Mouse (Mus musculus): ENCODE measurements around the gene Gm49601. TPM values are rescaled to one million over a fixed set of nuclear protein-coding genes. Genes with fewer than 3 reads are reported as not detected.

The Gm49601 gene
- total and polyA plus RNA-seq, 2 experiments from 2014 or later: 3.4 to 14.2 TPM

DNA sequence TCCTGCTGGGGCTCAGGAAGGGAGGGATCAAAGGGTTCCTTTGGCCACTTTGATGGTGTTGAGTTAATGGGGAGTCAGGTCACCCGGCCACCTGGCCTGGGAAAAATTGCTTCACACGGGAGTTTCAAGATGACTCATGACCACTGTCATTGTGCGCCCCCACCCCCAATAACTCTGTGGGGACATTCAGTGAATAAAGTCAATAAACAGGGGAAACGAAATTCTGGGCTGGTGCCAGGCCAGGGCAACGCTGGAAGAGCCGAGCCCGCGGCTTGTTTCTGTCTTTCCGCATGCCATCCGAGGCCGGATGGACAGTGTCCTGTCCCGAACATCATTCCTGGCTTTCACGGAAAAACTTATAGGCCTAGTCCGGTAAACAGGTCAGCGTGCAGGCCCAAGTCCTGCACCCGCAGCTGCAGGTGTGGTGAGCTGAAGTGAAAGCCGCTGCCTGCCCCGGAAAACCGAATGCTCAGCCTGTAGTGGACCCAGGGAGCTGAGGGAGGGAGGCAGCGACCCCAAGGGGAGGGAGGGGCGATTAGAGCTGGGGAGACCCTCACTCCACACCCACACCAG lies 45.1 kb downstream of the Gm49601 start:
- Histone ChIP-seq H3K4me1 (ENCODE audit: insufficient read depth, low read length) (0 out of 2 replicates have a peak, but pooled peaks cover 7% of the 10 kb centered on the region), H3K4me2 (ENCODE audit: low read depth, low read length, poor library complexity, severe bottlenecking) (peak overlapping the region; percentile 56), H3K4me3 (ENCODE audit: low read depth, low read length) (peak overlapping the region; percentile 40), H3K27me3 (ENCODE audit: insufficient read depth, low read length) (peaks cover 57% of the 10 kb centered on the region), H3K9ac (replicated peaks; ENCODE audit: low read length, poor library complexity, severe bottlenecking) (no peak overlapping the region), H3K36me3 (ENCODE audit: insufficient read depth, low read length) (no peaks in the 10 kb centered on the region), H3K9me3 (ENCODE audit: low read length) (no peaks in the 10 kb centered on the region), H3K27ac (ENCODE audit: low read depth, low read length) (no peak overlapping the region)
- ATAC-seq (ENCODE audit: low FRiP score) (no peak), DNase-seq (ENCODE audit: low spot score) (no peak)
- WGBS: 6% methylated on average over 21 of the region's 21 CpGs
- no peak for TF ChIP-seq CTCF (IDR thresholded peaks at IDR 0.05)

GRCm38 (mm10) chr16:18580389-18580788 lies 45.8 kb downstream of the Gm49601 start:
- Histone ChIP-seq H3K4me2 (ENCODE audit: low read depth, low read length, poor library complexity, severe bottlenecking) (no peak overlapping the region), H3K9me3 (ENCODE audit: low read length) (no peaks in the 10 kb centered on the region), H3K4me1 (ENCODE audit: insufficient read depth, low read length) (0 out of 2 replicates have a peak, but pooled peaks cover 7% of the 10 kb centered on the region), H3K36me3 (ENCODE audit: insufficient read depth, low read length) (no peaks in the 10 kb centered on the region), H3K27ac (ENCODE audit: low read depth, low read length) (no peak overlapping the region), H3K9ac (replicated peaks; ENCODE audit: low read length, poor library complexity, severe bottlenecking) (no peak overlapping the region), H3K27me3 (ENCODE audit: insufficient read depth, low read length) (peaks cover 49% of the 10 kb centered on the region), H3K4me3 (ENCODE audit: low read depth, low read length) (no peak overlapping the region)
- TF ChIP-seq CTCF (IDR thresholded peaks at IDR 0.05): peak; percentile 36; the same call in 1 of the 2 replicates
- no peak for ATAC-seq (ENCODE audit: low FRiP score)
- 34% methylated on average over 2 of the region's 2 CpGs for WGBS
- DNase-seq (ENCODE audit: low spot score): no peak

GRCm38 (mm10) chr16:18577599-18578160 lies 48.5 kb downstream of the Gm49601 start:
- DNase-seq (ENCODE audit: low spot score): no peak
- Histone ChIP-seq H3K27me3 (ENCODE audit: insufficient read depth, low read length) (peaks cover 35% of the 10 kb centered on the region), H3K4me2 (ENCODE audit: low read depth, low read length, poor library complexity, severe bottlenecking) (no peak overlapping the region), H3K27ac (ENCODE audit: low read depth, low read length) (no peak overlapping the region), H3K9me3 (ENCODE audit: low read length) (no peaks in the 10 kb centered on the region), H3K36me3 (ENCODE audit: insufficient read depth, low read length) (no peaks in the 10 kb centered on the region), H3K9ac (replicated peaks; ENCODE audit: low read length, poor library complexity, severe bottlenecking) (no peak overlapping the region), H3K4me1 (ENCODE audit: insufficient read depth, low read length) (0 out of 2 replicates have a peak, but pooled peaks cover 7% of the 10 kb centered on the region), H3K4me3 (ENCODE audit: low read depth, low read length) (no peak overlapping the region)
- ATAC-seq (ENCODE audit: low FRiP score): no peak
- 17% methylated on average over 5 of the region's 5 CpGs for WGBS
- TF ChIP-seq CTCF (IDR thresholded peaks at IDR 0.05): no peak

DNA sequence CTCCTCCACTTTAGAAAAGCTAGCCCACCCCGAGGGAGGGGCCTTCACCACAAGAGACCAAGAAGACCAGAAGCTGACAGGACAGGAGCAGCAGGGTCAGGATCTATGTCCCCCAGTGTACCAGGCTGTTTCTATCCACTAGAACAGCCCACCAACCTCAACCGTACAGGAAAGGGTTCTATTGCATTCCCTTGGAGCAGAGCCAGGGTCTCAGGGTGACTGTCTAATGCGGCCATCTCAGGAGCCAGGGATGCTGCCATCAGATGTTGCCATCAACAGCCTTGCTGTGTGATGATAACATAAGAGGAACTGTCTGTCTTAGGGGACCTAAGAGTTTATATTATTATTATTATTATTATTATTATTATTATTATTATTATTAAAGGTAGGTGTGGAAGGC lies 49.2 kb downstream of the Gm49601 start:
- Histone ChIP-seq H3K36me3 (ENCODE audit: insufficient read depth, low read length) (no peaks in the 10 kb centered on the region), H3K27me3 (ENCODE audit: insufficient read depth, low read length) (peaks cover 29% of the 10 kb centered on the region), H3K9ac (replicated peaks; ENCODE audit: low read length, poor library complexity, severe bottlenecking) (no peak overlapping the region), H3K27ac (ENCODE audit: low read depth, low read length) (no peak overlapping the region), H3K4me3 (ENCODE audit: low read depth, low read length) (no peak overlapping the region), H3K9me3 (ENCODE audit: low read length) (no peaks in the 10 kb centered on the region), H3K4me2 (ENCODE audit: low read depth, low read length, poor library complexity, severe bottlenecking) (no peak overlapping the region), H3K4me1 (ENCODE audit: insufficient read depth, low read length) (0 out of 2 replicates have a peak, but pooled peaks cover 4% of the 10 kb centered on the region)
- ATAC-seq (ENCODE audit: low FRiP score) (no peak), DNase-seq (ENCODE audit: low spot score) (no peak)
- WGBS: 41% methylated on average over 3 of the region's 3 CpGs
- TF ChIP-seq CTCF (IDR thresholded peaks at IDR 0.05): no peak

GRCm38 (mm10) chr16:18574196-18574595 lies 52.0 kb downstream of the Gm49601 start:
- H3K27me3 ChIP-seq (ENCODE audit: insufficient read depth, low read length): peaks cover under 1% of the 10 kb centered on the region; the same call in 1 of the 2 replicates
- DNase-seq (ENCODE audit: low spot score) (no peak), ATAC-seq (ENCODE audit: low FRiP score) (no peak)
- no peak overlapping the region for H3K9ac ChIP-seq (replicated peaks; ENCODE audit: low read length, poor library complexity, severe bottlenecking)
- H3K36me3 ChIP-seq (ENCODE audit: insufficient read depth, low read length): no peaks in the 10 kb centered on the region
- H3K4me2 ChIP-seq (ENCODE audit: low read depth, low read length, poor library complexity, severe bottlenecking): no peak overlapping the region
- no peak overlapping the region for H3K27ac ChIP-seq (ENCODE audit: low read depth, low read length)
- H3K9me3 ChIP-seq (ENCODE audit: low read length): no peaks in the 10 kb centered on the region
- H3K4me1 ChIP-seq (ENCODE audit: insufficient read depth, low read length): no peaks in the 10 kb centered on the region
- WGBS: 67% methylated on average over 8 of the region's 8 CpGs
- no peak overlapping the region for H3K4me3 ChIP-seq (ENCODE audit: low read depth, low read length)
- no peak for TF ChIP-seq CTCF (IDR thresholded peaks at IDR 0.05)

Other genes with a start within 250 kb of the Gm49601 start
- gene Txnrd2, start 200.0 kb downstream of the Gm49601 start, total RNA-seq (2014; rRNA removed): 13.3 and 22.9 TPM in 2 replicates
- gene Txnrd2, start 200.0 kb downstream of the Gm49601 start, polyA plus RNA-seq (2015; fragmentation: Nextera tagmentation; extraction: Ambion mirVana): 38.3 and 42.6 TPM in 2 replicates
- gene Comt, start 199.6 kb downstream of the Gm49601 start, total RNA-seq (2014; rRNA removed): 62.3 and 74.6 TPM in 2 replicates
- 95.0 and 103 TPM in 2 replicates for gene Comt, start 199.6 kb downstream of the Gm49601 start, polyA plus RNA-seq (2015; fragmentation: Nextera tagmentation; extraction: Ambion mirVana)
- 9.1 and 12.4 TPM in 2 replicates for gene Gnb1l, start 127.7 kb downstream of the Gm49601 start, total RNA-seq (2014; rRNA removed)
- 20.5 and 21.0 TPM in 2 replicates for gene Gnb1l, start 127.7 kb downstream of the Gm49601 start, polyA plus RNA-seq (2015; fragmentation: Nextera tagmentation; extraction: Ambion mirVana)
- gene Rtl10, start 127.5 kb downstream of the Gm49601 start, total RNA-seq (2014; rRNA removed): 7.1 and 7.9 TPM in 2 replicates
- gene Rtl10, start 127.5 kb downstream of the Gm49601 start, polyA plus RNA-seq (2015; fragmentation: Nextera tagmentation; extraction: Ambion mirVana): 3.0 and 3.8 TPM in 2 replicates
- gene Tbx1, start 35.8 kb downstream of the Gm49601 start, total RNA-seq (2014; rRNA removed): 0.52 and 1.3 TPM in 2 replicates
- gene Tbx1, start 35.8 kb downstream of the Gm49601 start, polyA plus RNA-seq (2015; fragmentation: Nextera tagmentation; extraction: Ambion mirVana): 0.70 and 0.81 TPM in 2 replicates
- gene Gp1bb, start 4.0 kb downstream of the Gm49601 start, total RNA-seq (2014; rRNA removed): 28.6 and 39.4 TPM in 2 replicates
- 11.6 and 11.9 TPM in 2 replicates for gene Gp1bb, start 4.0 kb downstream of the Gm49601 start, polyA plus RNA-seq (2015; fragmentation: Nextera tagmentation; extraction: Ambion mirVana)
- gene Sept5, start 3.5 kb upstream of the Gm49601 start, total RNA-seq (2014; rRNA removed): 376 and 407 TPM in 2 replicates
- 247 and 258 TPM in 2 replicates for gene Sept5, start 3.5 kb upstream of the Gm49601 start, polyA plus RNA-seq (2015; fragmentation: Nextera tagmentation; extraction: Ambion mirVana)
- 139 and 181 TPM in 2 replicates for gene Cldn5, start 150.4 kb upstream of the Gm49601 start, total RNA-seq (2014; rRNA removed)
- 115 and 137 TPM in 2 replicates for gene Cldn5, start 150.4 kb upstream of the Gm49601 start, polyA plus RNA-seq (2015; fragmentation: Nextera tagmentation; extraction: Ambion mirVana)
- gene Ufd1, start 185.4 kb upstream of the Gm49601 start, total RNA-seq (2014; rRNA removed): 58.1 and 60.9 TPM in 2 replicates
- gene Ufd1, start 185.4 kb upstream of the Gm49601 start, polyA plus RNA-seq (2015; fragmentation: Nextera tagmentation; extraction: Ambion mirVana): 115 and 116 TPM in 2 replicates
- 3.3 and 4.8 TPM in 2 replicates for gene Cdc45, start 185.6 kb upstream of the Gm49601 start, total RNA-seq (2014; rRNA removed)
- gene Cdc45, start 185.6 kb upstream of the Gm49601 start, polyA plus RNA-seq (2015; fragmentation: Nextera tagmentation; extraction: Ambion mirVana): 2.8 and 3.0 TPM in 2 replicates
- gene 2510002D24Rik, start 210.2 kb upstream of the Gm49601 start, total RNA-seq (2014; rRNA removed): 23.1 and 32.8 TPM in 2 replicates
- gene 2510002D24Rik, start 210.2 kb upstream of the Gm49601 start, polyA plus RNA-seq (2015; fragmentation: Nextera tagmentation; extraction: Ambion mirVana): 47.2 and 55.4 TPM in 2 replicates
- not detected in 2 replicates for gene Gm28539, start 210.2 kb upstream of the Gm49601 start, total RNA-seq (2014; rRNA removed)
- gene Gm28539, start 210.2 kb upstream of the Gm49601 start, polyA plus RNA-seq (2015; fragmentation: Nextera tagmentation; extraction: Ambion mirVana): 0.17 and 0.27 TPM in 2 replicates